Mouse (Mus musculus) megakaryocyte, embryonic 14.5 days (primary cell): ENCODE measurements around the gene Cbx7.

Source experiments
- FLI1 ChIP-seq: IDR thresholded peaks from 2 replicates; pipeline ENCODE4 v1.6.1; 2012; ENCODE audit warnings: low read length, inconsistent platforms, mixed read lengths
- GATA1 ChIP-seq: IDR thresholded peaks from 3 replicates; pipeline ENCODE4 v1.6.1; 2012; ENCODE audit warnings: mixed read lengths, low read length, inconsistent platforms, borderline replicate concordance

GRCm38 (mm10) chr15:79928316-79928715 lies 42.6 kb downstream of the Cbx7 start:
- no peak for TF ChIP-seq GATA1
- TF ChIP-seq FLI1, result no peak
